Mouse (Mus musculus) spleen, adult 2 months (tissue): ENCODE results near the gene Rtf1. TPM values are rescaled to one million over a fixed set of nuclear protein-coding genes. Genes with fewer than 3 reads are reported as not detected.
"Not testable (repeated sequence)": the region's sequence is repeated elsewhere in the genome, so short reads cannot be mapped to it uniquely, and the experiment has no call there.

Source experiments
- DNase-seq, 2 experiments: peaks; one replicate each; pipeline versions ENCODE4 v3.0.0 to v3.0.0-alpha.2; 2012 to 2021; ENCODE audit warnings: low spot score in 2 of 2, low read depth in 1 of 2
- H3K27ac ChIP-seq: fragments of 200-500 bp; 2 replicates; pipeline ENCODE4 v1.5.1; 2012; ENCODE audit warnings: low read length, inconsistent platforms; ENCODE audit not compliant: insufficient read depth
- H3K27me3 ChIP-seq: fragments of 200-500 bp; 2 replicates; pipeline ENCODE4 v1.6.1; 2012; ENCODE audit warnings: mild to moderate bottlenecking, moderate library complexity, low read length, inconsistent platforms; ENCODE audit not compliant: control insufficient read depth, insufficient read depth
- H3K36me3 ChIP-seq: fragments of 200-500 bp; 2 replicates; pipeline ENCODE4 v1.6.1; 2012; ENCODE audit warnings: mild to moderate bottlenecking, low read length, inconsistent platforms; ENCODE audit not compliant: control insufficient read depth, insufficient read depth
- H3K4me1 ChIP-seq: fragments of 200-500 bp; 2 replicates; pipeline ENCODE4 v1.6.1; 2011; ENCODE audit warnings: inconsistent platforms; ENCODE audit not compliant: control insufficient read depth, insufficient read depth, insufficient read length
- H3K4me3 ChIP-seq: fragments of 200-500 bp; 2 replicates; pipeline ENCODE4 v1.5.1; 2011; ENCODE audit warnings: mild to moderate bottlenecking, inconsistent platforms; ENCODE audit not compliant: insufficient read depth, insufficient read length; ENCODE audit errors: extremely low read depth
- CTCF ChIP-seq: fragments of 200-500 bp; IDR thresholded peaks from 2 replicates; pipeline ENCODE4 v1.5.1; 2011; ENCODE audit warnings: mild to moderate bottlenecking, inconsistent platforms; ENCODE audit not compliant: insufficient read depth, insufficient read length, insufficient replicate concordance; ENCODE audit errors: extremely low read depth
- POLR2A ChIP-seq: fragments of 200-500 bp; IDR thresholded peaks from 2 replicates; pipeline ENCODE4 v1.6.1; 2011; ENCODE audit warnings: low read depth, low read length, inconsistent platforms
- WGBS: fragments of 180-500 bp; shearing (Covaris S2); methylation state at CpG from one replicate; pipeline ENCODE4 v1.1.7; 2018; 5-methylcytosine and 5-hydroxymethylcytosine counted together
- polyA plus RNA-seq: library from polyadenylated mRNA; depleted of rRNA; stranded (reverse); fragments of >200 nt; gene quantifications from 2 replicates; pipeline ENCODE4 v1.2.3, GENCODE M21; 2012

Gene Rtf1
- polyA plus RNA-seq, 1 experiment, result 7.9 TPM

GRCm38 (mm10) chr2:119698472-119698871, 23.6 kb downstream of the Rtf1 start:
- H3K27ac ChIP-seq, result 0 out of 2 replicates have a peak overlapping the region, but pooled peaks have one; percentile 27
- H3K4me3 ChIP-seq, result no peak overlapping the region
- 24% methylated on average over 2 of the region's 2 CpGs for WGBS
- H3K27me3 ChIP-seq, result no peaks in the 10 kb centered on the region
- no peaks in the 10 kb centered on the region; the same call in none of the 2 replicates for H3K36me3 ChIP-seq
- peak; percentile 37 to 59 for DNase-seq
- TF ChIP-seq CTCF, result no peak
- no peak for TF ChIP-seq POLR2A
- H3K4me1 ChIP-seq, result peaks cover 6% of the 10 kb centered on the region; the same call in 1 of the 2 replicates

- Histone ChIP-seq H3K27me3 (no peaks in the 10 kb centered on the region), H3K4me1 (peaks cover 6% of the 10 kb centered on the region; the same call in 1 of the 2 replicates), H3K4me3 (no peak overlapping the region), H3K27ac (no peak overlapping the region), H3K36me3 (no peaks in the 10 kb centered on the region; the same call in none of the 2 replicates)
- WGBS, result 96% methylated on average over 3 of the region's 3 CpGs
- DNase-seq, result no peak
- TF ChIP-seq POLR2A (no peak), CTCF (no peak)
Observed at GRCm38 (mm10) chr2:119699962-119700361, 25.1 kb downstream of the Rtf1 start.

DNA sequence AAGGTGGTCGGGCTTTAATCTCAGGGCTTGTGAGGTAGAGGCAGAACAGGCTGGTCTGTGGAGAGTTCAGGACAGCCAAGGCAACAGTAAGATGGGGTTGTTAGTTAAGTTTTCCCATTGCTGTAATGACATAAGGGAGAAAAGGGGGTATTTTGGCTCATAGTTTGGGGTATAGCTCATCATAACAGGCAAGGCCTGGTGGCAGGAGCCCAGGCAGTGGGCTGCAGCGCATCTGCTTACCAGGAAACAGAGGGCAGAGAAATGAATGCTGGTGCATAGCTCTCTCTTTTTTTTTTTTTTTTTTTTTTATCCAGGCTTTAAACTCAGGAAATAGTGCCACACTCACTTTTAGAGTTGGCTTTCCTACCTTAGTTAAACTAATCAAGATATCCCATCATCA, 28.3 kb downstream of the Rtf1 start:
- no peak for DNase-seq
- Histone ChIP-seq H3K4me1 (peaks cover 4% of the 10 kb centered on the region; the same call in 1 of the 2 replicates), H3K27ac (no peak overlapping the region), H3K27me3 (no peaks in the 10 kb centered on the region), H3K36me3 (peaks cover 9% of the 10 kb centered on the region), H3K4me3 (no peak overlapping the region)
- TF ChIP-seq POLR2A, result no peak
- no peak for TF ChIP-seq CTCF
- 98% methylated on average over 2 of the region's 2 CpGs for WGBS

- Histone ChIP-seq H3K27ac (no peak overlapping the region), H3K36me3 (peaks cover 18% of the 10 kb centered on the region), H3K27me3 (no peaks in the 10 kb centered on the region), H3K4me3 (no peak overlapping the region), H3K4me1 (no peaks in the 10 kb centered on the region)
- TF ChIP-seq CTCF (no peak), POLR2A (no peak)
- no peak for DNase-seq
- WGBS, result 93% methylated on average over 3 of the region's 3 CpGs
Observed at GRCm38 (mm10) chr2:119707676-119708075, 32.8 kb downstream of the Rtf1 start.

DNA sequence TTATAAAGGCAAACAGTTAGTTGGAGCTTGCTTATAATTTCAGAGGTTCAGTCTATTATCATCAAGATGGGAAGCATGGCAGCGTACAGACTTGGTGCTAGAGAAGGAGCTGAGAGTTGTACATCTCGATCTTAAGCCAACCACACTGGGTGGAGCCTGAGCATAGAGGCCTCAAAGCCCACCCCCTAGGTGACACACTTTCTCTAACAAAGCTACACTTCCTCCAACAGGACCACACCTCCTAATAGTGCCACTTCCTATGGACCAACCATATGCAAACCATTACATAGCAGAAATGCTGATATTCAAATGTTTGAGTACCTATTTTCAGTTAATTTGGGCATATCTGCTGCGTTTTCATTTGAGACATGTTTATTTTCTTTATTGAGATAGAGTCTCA, 35.1 kb downstream of the Rtf1 start:
- Histone ChIP-seq H3K27me3 (no peaks in the 10 kb centered on the region), H3K4me1 (no peaks in the 10 kb centered on the region), H3K27ac (no peak overlapping the region), H3K4me3 (no peak overlapping the region), H3K36me3 (peaks cover 19% of the 10 kb centered on the region)
- WGBS, result 79% methylated on average over 3 of the region's 3 CpGs
- no peak for DNase-seq
- no peak for TF ChIP-seq POLR2A
- no peak for TF ChIP-seq CTCF

DNA sequence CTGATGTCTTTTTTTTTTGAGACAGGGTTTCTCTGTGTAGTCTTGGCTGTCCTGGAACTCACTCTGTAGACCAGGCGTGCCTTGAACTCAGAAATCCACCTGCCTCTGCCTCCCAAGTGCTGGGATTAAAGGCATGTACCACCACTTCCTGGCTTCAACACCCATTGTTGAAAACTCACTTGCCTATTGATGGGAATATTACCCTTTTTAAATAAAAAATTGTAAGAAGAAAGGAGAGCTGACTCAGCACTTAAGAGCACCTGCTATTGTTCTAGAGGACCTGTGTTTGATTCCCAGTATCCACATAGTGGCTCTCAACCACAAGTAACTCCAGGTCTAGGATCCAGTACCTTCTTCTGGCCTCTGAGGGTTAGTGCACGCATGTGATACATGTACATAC, 41.0 kb downstream of the Rtf1 start:
- 93% methylated on average over 2 of the region's 2 CpGs for WGBS
- H3K27ac ChIP-seq, DNase-seq, H3K4me3 ChIP-seq, H3K4me1 ChIP-seq, H3K27me3 ChIP-seq: not testable (repeated sequence)
- H3K36me3 ChIP-seq, result peaks cover 16% of the 10 kb centered on the region

- 95% methylated on average over 8 of the region's 8 CpGs for WGBS
- Histone ChIP-seq H3K27me3 (no peaks in the 10 kb centered on the region), H3K4me1 (no peaks in the 10 kb centered on the region), H3K4me3 (no peak overlapping the region), H3K36me3 (peaks cover 46% of the 10 kb centered on the region), H3K27ac (no peak overlapping the region)
- TF ChIP-seq POLR2A (no peak), CTCF (no peak)
- no peak for DNase-seq
Observed at GRCm38 (mm10) chr2:119721070-119721469, 46.2 kb downstream of the Rtf1 start.
